Mouse (Mus musculus): ENCODE results near the gene 4930579G24Rik. TPM values are rescaled to one million over a fixed set of nuclear protein-coding genes. Genes with fewer than 3 reads are reported as not detected.

Gene 4930579G24Rik
- 3.3 and 5.4 TPM in 2 replicates for total RNA-seq (2014; rRNA removed)
- polyA plus RNA-seq (2015; fragmentation: Nextera tagmentation; extraction: Ambion mirVana): 2.7 and 3.7 TPM in 2 replicates

- ATAC-seq (ENCODE audit: low FRiP score) (peak; percentile 99), DNase-seq (ENCODE audit: low spot score) (peak; percentile 100)
- H3K4me2 ChIP-seq (ENCODE audit: low read depth, low read length, poor library complexity, severe bottlenecking): peak within 1 kb of the TSS; percentile 78
- H3K4me3 ChIP-seq (ENCODE audit: low read depth, low read length): peak within 1 kb of the TSS; percentile 56
- no peaks in the 10 kb centered on the region for H3K36me3 ChIP-seq (ENCODE audit: insufficient read depth, low read length)
- WGBS: under 1% methylated on average over 59 of the region's 60 CpGs
- peak within 1 kb of the TSS; percentile 63 for H3K27ac ChIP-seq (ENCODE audit: low read depth, low read length)
- H3K4me1 ChIP-seq (ENCODE audit: insufficient read depth, low read length): no peaks in the 10 kb centered on the region
- no peak for TF ChIP-seq CTCF (IDR thresholded peaks at IDR 0.05)
- H3K27me3 ChIP-seq (ENCODE audit: insufficient read depth, low read length): no peaks in the 10 kb centered on the region
- no peaks in the 10 kb centered on the region for H3K9me3 ChIP-seq (ENCODE audit: low read length)
- peak within 1 kb of the TSS; percentile 63 for H3K9ac ChIP-seq (replicated peaks; ENCODE audit: low read length, poor library complexity, severe bottlenecking)
These were observed at the start of gene 4930579G24Rik for GRCm38 (mm10) chr3:79628561-79629415. Gene 4930579G24Rik, plus strand, starts transcription at chr3:79629079.

GRCm38 (mm10) chr3:79579891-79580575 lies 48.8 kb upstream of the 4930579G24Rik start:
- ATAC-seq (ENCODE audit: low FRiP score) (no peak), DNase-seq (ENCODE audit: low spot score) (no peak)
- Histone ChIP-seq H3K9ac (replicated peaks; ENCODE audit: low read length, poor library complexity, severe bottlenecking) (no peak overlapping the region), H3K4me2 (ENCODE audit: low read depth, low read length, poor library complexity, severe bottlenecking) (no peak overlapping the region), H3K4me3 (ENCODE audit: low read depth, low read length) (no peak overlapping the region), H3K4me1 (ENCODE audit: insufficient read depth, low read length) (no peaks in the 10 kb centered on the region), H3K9me3 (ENCODE audit: low read length) (no peaks in the 10 kb centered on the region), H3K36me3 (ENCODE audit: insufficient read depth, low read length) (no peaks in the 10 kb centered on the region), H3K27me3 (ENCODE audit: insufficient read depth, low read length) (no peaks in the 10 kb centered on the region), H3K27ac (ENCODE audit: low read depth, low read length) (no peak overlapping the region)
- TF ChIP-seq CTCF (IDR thresholded peaks at IDR 0.05): no peak
- 83% methylated on average over 5 of the region's 5 CpGs for WGBS

- H3K27ac ChIP-seq (ENCODE audit: low read depth, low read length): no peak overlapping the region
- H3K27me3 ChIP-seq (ENCODE audit: insufficient read depth, low read length): no peaks in the 10 kb centered on the region
- no peaks in the 10 kb centered on the region for H3K36me3 ChIP-seq (ENCODE audit: insufficient read depth, low read length)
- peak; percentile 98 for TF ChIP-seq CTCF (IDR thresholded peaks at IDR 0.05)
- ATAC-seq (ENCODE audit: low FRiP score): peak; percentile 65
- H3K4me3 ChIP-seq (ENCODE audit: low read depth, low read length): no peak overlapping the region
- no peaks in the 10 kb centered on the region for H3K9me3 ChIP-seq (ENCODE audit: low read length)
- WGBS: 3% methylated on average over 6 of the region's 6 CpGs
- H3K9ac ChIP-seq (replicated peaks; ENCODE audit: low read length, poor library complexity, severe bottlenecking): no peak overlapping the region
- H3K4me1 ChIP-seq (ENCODE audit: insufficient read depth, low read length): no peaks in the 10 kb centered on the region
- H3K4me2 ChIP-seq (ENCODE audit: low read depth, low read length, poor library complexity, severe bottlenecking): peak overlapping the region; percentile 15; the same call in 1 of the 2 replicates
- peak; percentile 94 for DNase-seq (ENCODE audit: low spot score)
These were observed 42.1 kb upstream of the 4930579G24Rik start for GRCm38 (mm10) chr3:79586804-79587203.

GRCm38 (mm10) chr3:79589671-79590070 lies 39.2 kb upstream of the 4930579G24Rik start:
- Histone ChIP-seq H3K27me3 (ENCODE audit: insufficient read depth, low read length) (no peaks in the 10 kb centered on the region), H3K36me3 (ENCODE audit: insufficient read depth, low read length) (0 out of 2 replicates have a peak, but pooled peaks cover 2% of the 10 kb centered on the region), H3K4me3 (ENCODE audit: low read depth, low read length) (no peak overlapping the region), H3K4me2 (ENCODE audit: low read depth, low read length, poor library complexity, severe bottlenecking) (no peak overlapping the region), H3K9me3 (ENCODE audit: low read length) (no peaks in the 10 kb centered on the region), H3K9ac (replicated peaks; ENCODE audit: low read length, poor library complexity, severe bottlenecking) (no peak overlapping the region), H3K27ac (ENCODE audit: low read depth, low read length) (no peak overlapping the region), H3K4me1 (ENCODE audit: insufficient read depth, low read length) (no peaks in the 10 kb centered on the region)
- ATAC-seq (ENCODE audit: low FRiP score) (no peak), DNase-seq (ENCODE audit: low spot score) (no peak)
- WGBS: 82% methylated on average over 2 of the region's 2 CpGs
- no peak for TF ChIP-seq CTCF (IDR thresholded peaks at IDR 0.05)

- ATAC-seq (ENCODE audit: low FRiP score): peak; percentile 87
- 4% methylated on average over 63 of the region's 63 CpGs for WGBS
- peaks cover 11% of the 10 kb centered on the region; the same call in 1 of the 2 replicates for H3K36me3 ChIP-seq (ENCODE audit: insufficient read depth, low read length)
- H3K9me3 ChIP-seq (ENCODE audit: low read length): no peaks in the 10 kb centered on the region
- peak within 1 kb of the TSS; percentile 70; the same call in 1 of the 2 replicates for H3K27ac ChIP-seq (ENCODE audit: low read depth, low read length)
- no peaks in the 10 kb centered on the region for H3K4me1 ChIP-seq (ENCODE audit: insufficient read depth, low read length)
- peak within 1 kb of the TSS; percentile 74 for H3K9ac ChIP-seq (replicated peaks; ENCODE audit: low read length, poor library complexity, severe bottlenecking)
- no peaks in the 10 kb centered on the region for H3K27me3 ChIP-seq (ENCODE audit: insufficient read depth, low read length)
- H3K4me3 ChIP-seq (ENCODE audit: low read depth, low read length): peak within 1 kb of the TSS; percentile 85
- peak within 1 kb of the TSS; percentile 78 for H3K4me2 ChIP-seq (ENCODE audit: low read depth, low read length, poor library complexity, severe bottlenecking)
- peak; percentile 26 for TF ChIP-seq CTCF (IDR thresholded peaks at IDR 0.05)
- peak; percentile 93 for DNase-seq (ENCODE audit: low spot score)
These were observed 37.8 kb upstream of the 4930579G24Rik start, which contains the start of gene Ppid for GRCm38 (mm10) chr3:79590863-79591792. Gene Ppid, plus strand, starts transcription at chr3:79591342.
